Mouse (Mus musculus) bone marrow, adult 2 months (tissue): ENCODE measurements at regions not wholly inside any gene's neighbourhood (a gene's known extent, or its start where the extent isn't known, plus 50 kb on each side); places are given as distances from the start of the nearest gene placed in this dataset.

ENCODE experiments used
- CTCF ChIP-seq: fragments of 200-500 bp; IDR thresholded peaks from 2 replicates; pipeline ENCODE4 v1.5.1; 2011; ENCODE audit warnings: low read length, control low read depth; ENCODE audit not compliant: control insufficient read depth, insufficient read depth
- POLR2A ChIP-seq: fragments of 200-500 bp; IDR thresholded peaks from 2 replicates; pipeline ENCODE4 v1.6.1; 2011; ENCODE audit warnings: low read depth, mild to moderate bottlenecking, control low read depth, low read length, borderline replicate concordance; ENCODE audit not compliant: control insufficient read depth

- TF ChIP-seq POLR2A (no peak), CTCF (no peak)
Measured at GRCm38 (mm10) chr12:9212211-9212610, 182.4 kb downstream of the Ttc32 start.
